Mouse (Mus musculus): Measurements from ENCODE around the gene Oscar. TPM values are rescaled to one million over a fixed set of nuclear protein-coding genes. Genes with fewer than 3 reads are reported as not detected.

Oscar gene
- total RNA-seq (2017) = not detected in 2 replicates

- no peak for ATAC-seq (replicated peaks; ENCODE audit: low read depth, poor library complexity, severe bottlenecking)
These were observed at the start of gene Oscar for GRCm38 (mm10) chr7:3616057-3616388. TSS of gene Oscar (minus strand) at chr7:3616157.

GRCm38 (mm10) chr7:3665215-3666114 is 49.5 kb upstream of the Oscar start, which contains the start of gene Leng1:
TSS of gene Leng1 (minus strand) at chr7:3665840.
- peak; percentile 94 for ATAC-seq (replicated peaks; ENCODE audit: low read depth, poor library complexity, severe bottlenecking)

- no peak for ATAC-seq (replicated peaks; ENCODE audit: low read depth, poor library complexity, severe bottlenecking)
These were observed 48.7 kb upstream of the Oscar start for GRCm38 (mm10) chr7:3664524-3665214.

- no peak for ATAC-seq (replicated peaks; ENCODE audit: low read depth, poor library complexity, severe bottlenecking)
These were observed 42.6 kb upstream of the Oscar start for GRCm38 (mm10) chr7:3658578-3658977.

GRCm38 (mm10) chr7:3656966-3657365 is 41.0 kb upstream of the Oscar start:
- ATAC-seq (replicated peaks; ENCODE audit: low read depth, poor library complexity, severe bottlenecking) = no peak

GRCm38 (mm10) chr7:3646641-3647040 is 30.7 kb upstream of the Oscar start:
- ATAC-seq (replicated peaks; ENCODE audit: low read depth, poor library complexity, severe bottlenecking) = no peak

- no peak for ATAC-seq (replicated peaks; ENCODE audit: low read depth, poor library complexity, severe bottlenecking)
These were observed 30.2 kb upstream of the Oscar start for GRCm38 (mm10) chr7:3646188-3646587.

- ATAC-seq (replicated peaks; ENCODE audit: low read depth, poor library complexity, severe bottlenecking) = peak; percentile 13
These were observed 29.6 kb upstream of the Oscar start for GRCm38 (mm10) chr7:3645488-3646025.

GRCm38 (mm10) chr7:3644672-3645487 is 28.9 kb upstream of the Oscar start, which contains the start of gene Cnot3:
TSS of gene Cnot3 (plus strand) at chr7:3645268.
- peak; percentile 88 for ATAC-seq (replicated peaks; ENCODE audit: low read depth, poor library complexity, severe bottlenecking)

GRCm38 (mm10) chr7:3644348-3644671 is 28.4 kb upstream of the Oscar start:
- ATAC-seq (replicated peaks; ENCODE audit: low read depth, poor library complexity, severe bottlenecking) = no peak

GRCm38 (mm10) chr7:3643843-3644242 is 27.9 kb upstream of the Oscar start:
- ATAC-seq (replicated peaks; ENCODE audit: low read depth, poor library complexity, severe bottlenecking) = no peak

GRCm38 (mm10) chr7:3643412-3643811 is 27.5 kb upstream of the Oscar start:
- ATAC-seq (replicated peaks; ENCODE audit: low read depth, poor library complexity, severe bottlenecking) = no peak

GRCm38 (mm10) chr7:3630478-3630815 is 14.5 kb upstream of the Oscar start:
- 0 out of 2 replicates have a peak, but pooled peaks have one; percentile 10 for ATAC-seq (replicated peaks; ENCODE audit: low read depth, poor library complexity, severe bottlenecking)

- peak; percentile 91 for ATAC-seq (replicated peaks; ENCODE audit: low read depth, poor library complexity, severe bottlenecking)
These were observed 13.9 kb upstream of the Oscar start, which contains the start of the genes Tfpt and Prpf31 for GRCm38 (mm10) chr7:3629543-3630477. TSS of gene Tfpt (minus strand) at chr7:3629929. TSS of gene Prpf31 (plus strand) at chr7:3629985.

GRCm38 (mm10) chr7:3629030-3629429 is 13.1 kb upstream of the Oscar start:
- no peak for ATAC-seq (replicated peaks; ENCODE audit: low read depth, poor library complexity, severe bottlenecking)

- peak; percentile 99 for ATAC-seq (replicated peaks; ENCODE audit: low read depth, poor library complexity, severe bottlenecking)
These were observed 1.5 kb upstream of the Oscar start, which contains the start of gene Ndufa3 for GRCm38 (mm10) chr7:3617242-3617995. TSS of gene Ndufa3 (plus strand) at chr7:3617373.

- no peak for ATAC-seq (replicated peaks; ENCODE audit: low read depth, poor library complexity, severe bottlenecking)
These were observed 658 bp upstream of the Oscar start for GRCm38 (mm10) chr7:3616389-3617241.
